Mouse (Mus musculus) kidney, embryonic 15.5 days (tissue): Measurements from ENCODE around the gene Rfx5. TPM values are rescaled to one million over a fixed set of nuclear protein-coding genes. Genes with fewer than 3 reads are reported as not detected.
"Not testable (repeated sequence)": the region's sequence is repeated elsewhere in the genome, so short reads cannot be mapped to it uniquely, and the experiment has no call there.

Experiments
- ATAC-seq: fragments of 200-750 bp; cut with Nextera tagmentation; replicated peaks from 2 replicates; pipeline ENCODE4 v1.8.0; 2017; ENCODE audit warnings: moderate TSS enrichment; ENCODE audit not compliant: low FRiP score
- H3K27ac ChIP-seq: fragments of 300-500 bp; sonication (generic); 2 replicates; pipeline ENCODE4 v1.5.1; 2015; ENCODE audit warnings: mild to moderate bottlenecking, inconsistent platforms
- H3K27me3 ChIP-seq: fragments of 300-500 bp; sonication (generic); 2 replicates; pipeline ENCODE4 v1.6.1; 2015; ENCODE audit warnings: inconsistent platforms
- H3K36me3 ChIP-seq: fragments of 300-500 bp; sonication (generic); 2 replicates; pipeline ENCODE4 v1.6.1; 2015; ENCODE audit warnings: inconsistent platforms
- H3K4me1 ChIP-seq: fragments of 300-500 bp; sonication (generic); 2 replicates; pipeline ENCODE4 v1.6.1; 2015; ENCODE audit warnings: inconsistent platforms
- H3K4me2 ChIP-seq: fragments of 300-500 bp; sonication (generic); 2 replicates; pipeline ENCODE4 v1.6.1; 2015; ENCODE audit warnings: moderate library complexity, mild to moderate bottlenecking, inconsistent platforms
- H3K4me3 ChIP-seq: fragments of 300-500 bp; sonication (generic); replicated peaks from 2 replicates; pipeline ENCODE4 v1.5.1; 2015; ENCODE audit warnings: mild to moderate bottlenecking, inconsistent platforms
- H3K9ac ChIP-seq: fragments of 300-500 bp; sonication (generic); 2 replicates; pipeline ENCODE4 v1.6.1; 2015; ENCODE audit warnings: mild to moderate bottlenecking, inconsistent platforms
- H3K9me3 ChIP-seq: fragments of 300-500 bp; sonication (generic); replicated peaks from 2 replicates; pipeline ENCODE4 v1.6.1; 2016; ENCODE audit warnings: inconsistent platforms
- WGBS: fragments of 180-500 bp; shearing (Covaris S2); methylation state at CpG from one replicate; pipeline ENCODE4 v1.1.7; 2015; ENCODE audit warnings: mixed read lengths; 5-methylcytosine and 5-hydroxymethylcytosine counted together
- polyA plus RNA-seq: library from polyadenylated mRNA; unstranded; fragments of >200 nt; fragmentation: Nextera tagmentation; extraction: Ambion mirVana; gene quantifications from 2 replicates; pipeline ENCODE4 v1.2.1, GENCODE M21; 2015

Rfx5 gene
- 8.9 and 10.8 TPM in 2 replicates for polyA plus RNA-seq

DNA sequence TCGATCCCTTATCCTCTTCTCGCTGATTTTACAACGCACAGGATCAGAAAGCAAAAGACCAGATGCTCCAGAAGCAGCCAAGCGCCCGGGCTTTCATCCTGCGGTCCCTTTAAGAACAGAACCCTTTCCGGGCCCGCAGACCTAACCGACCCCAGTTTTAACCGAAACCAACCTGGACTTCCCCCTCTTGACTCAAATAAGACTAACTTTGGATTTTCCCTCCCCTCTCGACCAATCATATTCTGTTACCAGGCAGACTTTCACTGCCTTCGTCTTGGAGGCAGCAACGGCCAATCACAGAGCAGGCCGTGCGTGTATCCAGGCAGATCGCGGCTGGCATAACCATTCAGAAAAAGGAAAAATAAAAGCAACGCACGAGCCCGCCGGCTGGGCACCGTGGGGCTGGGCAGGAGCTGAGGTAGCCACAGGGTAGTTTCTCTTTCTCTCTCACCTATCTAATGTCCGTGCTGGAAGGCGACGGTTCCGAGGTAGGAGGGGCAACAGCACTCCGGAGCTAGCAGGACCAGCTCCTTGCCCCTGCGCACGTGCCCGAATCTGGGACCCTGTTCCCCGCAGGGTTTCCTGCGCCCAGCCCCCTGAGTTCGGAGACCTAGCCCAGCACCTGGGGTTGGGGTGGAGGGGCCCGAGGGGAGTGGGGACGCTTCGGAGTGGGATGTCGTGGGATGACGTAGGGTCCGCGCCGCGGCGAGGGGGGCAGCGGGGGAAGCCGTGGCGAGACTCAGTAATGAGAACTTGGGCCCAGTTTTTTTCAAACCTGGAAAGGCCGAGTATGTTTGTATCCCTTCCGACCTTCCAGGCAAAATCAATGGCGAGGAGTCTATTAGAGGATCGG is at the start of gene Rfx5:
Gene Rfx5 (plus strand): TSS at position 312 of the 853 bp plus-strand sequence.
- no peaks in the 10 kb centered on the region for H3K27me3 ChIP-seq
- peak; percentile 98 for ATAC-seq
- no peaks in the 10 kb centered on the region for H3K9me3 ChIP-seq
- under 1% methylated on average over 50 of the region's 50 CpGs for WGBS
- peak within 1 kb of the TSS; percentile 76 for H3K4me2 ChIP-seq
- H3K27ac ChIP-seq, result peak within 1 kb of the TSS; percentile 96
- H3K36me3 ChIP-seq, result peaks cover 37% of the 10 kb centered on the region
- peak within 1 kb of the TSS; percentile 85 for H3K4me3 ChIP-seq
- H3K9ac ChIP-seq, result peak within 1 kb of the TSS; percentile 87
- peaks cover 24% of the 10 kb centered on the region for H3K4me1 ChIP-seq

DNA sequence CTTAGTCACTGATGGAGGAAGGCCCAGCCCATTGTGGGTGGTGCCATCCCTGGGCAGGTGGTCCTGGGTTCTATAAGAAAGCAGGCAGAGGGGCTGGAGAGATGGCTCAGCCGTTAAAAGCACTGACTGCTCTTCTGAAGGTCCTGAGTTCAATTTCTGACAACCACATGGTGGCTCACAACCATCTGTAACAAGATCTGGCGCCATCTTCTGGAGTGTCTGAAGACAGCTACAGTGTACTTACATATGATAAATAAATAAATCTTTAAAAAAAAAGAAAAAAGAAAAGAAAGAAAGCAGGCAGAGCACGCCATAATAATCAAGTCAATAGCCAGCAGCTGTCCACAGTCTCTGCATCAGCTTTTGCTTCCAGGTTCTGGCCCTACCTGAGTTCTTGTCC is 49.1 kb upstream of the Rfx5 start:
- not testable (repeated sequence) for H3K9me3 ChIP-seq, H3K27me3 ChIP-seq, H3K27ac ChIP-seq, H3K9ac ChIP-seq, ATAC-seq, H3K36me3 ChIP-seq, H3K4me2 ChIP-seq, H3K4me3 ChIP-seq, H3K4me1 ChIP-seq
- WGBS, result 64% methylated on average over 3 of the region's 3 CpGs

DNA sequence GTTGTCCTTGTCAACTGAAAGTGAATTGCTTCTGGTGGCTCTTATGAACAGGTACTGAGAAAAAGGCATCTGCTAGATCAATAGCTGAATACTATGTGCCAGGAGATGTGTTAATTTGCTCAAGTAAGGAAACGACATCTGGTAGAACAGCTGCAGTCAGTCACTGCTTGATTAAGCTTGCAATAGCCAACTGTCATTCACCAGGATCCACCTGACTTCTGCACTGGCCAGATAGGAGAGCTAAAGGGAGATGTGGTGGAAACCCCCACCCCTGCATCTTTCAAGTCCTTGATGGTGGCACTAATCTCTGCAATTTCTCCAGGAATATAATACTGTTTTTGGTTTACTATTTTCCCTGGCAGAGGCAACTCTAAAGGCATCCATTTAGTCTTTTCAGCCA is 47.4 kb upstream of the Rfx5 start:
- no peaks in the 10 kb centered on the region for H3K9me3 ChIP-seq
- H3K4me1 ChIP-seq, result no peaks in the 10 kb centered on the region
- no peak for ATAC-seq
- no peak overlapping the region for H3K4me2 ChIP-seq
- no peaks in the 10 kb centered on the region for H3K36me3 ChIP-seq
- no peak overlapping the region for H3K27ac ChIP-seq
- H3K4me3 ChIP-seq, result no peak overlapping the region
- 46% methylated on average over 1 of the region's 1 CpGs for WGBS
- no peaks in the 10 kb centered on the region for H3K27me3 ChIP-seq
- no peak overlapping the region for H3K9ac ChIP-seq

DNA sequence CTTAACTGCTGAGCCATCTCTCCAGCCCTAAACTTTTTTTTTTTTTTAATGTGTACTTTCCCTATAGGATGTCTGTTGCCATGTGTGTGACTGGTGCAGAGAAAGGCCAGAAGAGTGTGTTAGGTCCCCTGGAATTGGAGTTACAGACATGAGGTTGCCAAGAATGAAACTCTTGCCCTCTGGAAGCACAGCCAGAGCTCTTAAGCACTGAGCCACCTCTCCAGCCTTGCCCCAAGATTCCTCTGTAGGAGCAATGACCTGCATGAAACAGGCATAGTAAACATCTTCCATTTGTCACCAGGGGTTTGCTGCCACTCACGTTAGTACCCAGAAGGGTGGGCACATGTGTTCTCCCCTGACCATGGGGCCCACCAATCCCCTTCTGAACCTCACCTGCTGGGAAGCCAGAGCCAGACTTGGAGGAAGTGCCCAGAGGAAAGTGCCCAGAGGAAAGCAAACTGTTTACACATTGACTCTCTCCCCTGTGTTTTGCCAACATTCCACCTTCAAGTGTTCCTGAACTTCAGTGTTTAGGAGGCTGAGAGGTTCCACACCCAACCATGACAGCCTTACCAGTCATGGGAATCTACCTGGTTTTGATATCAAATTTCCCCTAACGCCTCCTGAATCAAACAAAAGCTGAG is 42.7 kb upstream of the Rfx5 start:
- H3K4me1 ChIP-seq, result no peaks in the 10 kb centered on the region
- H3K4me3 ChIP-seq, result no peak overlapping the region
- H3K27me3 ChIP-seq, result no peaks in the 10 kb centered on the region
- H3K27ac ChIP-seq, result no peak overlapping the region
- H3K9me3 ChIP-seq, result no peaks in the 10 kb centered on the region
- no peak overlapping the region for H3K9ac ChIP-seq
- no peak for ATAC-seq
- no peak overlapping the region for H3K4me2 ChIP-seq
- 72% methylated on average over 2 of the region's 2 CpGs for WGBS
- no peaks in the 10 kb centered on the region for H3K36me3 ChIP-seq

DNA sequence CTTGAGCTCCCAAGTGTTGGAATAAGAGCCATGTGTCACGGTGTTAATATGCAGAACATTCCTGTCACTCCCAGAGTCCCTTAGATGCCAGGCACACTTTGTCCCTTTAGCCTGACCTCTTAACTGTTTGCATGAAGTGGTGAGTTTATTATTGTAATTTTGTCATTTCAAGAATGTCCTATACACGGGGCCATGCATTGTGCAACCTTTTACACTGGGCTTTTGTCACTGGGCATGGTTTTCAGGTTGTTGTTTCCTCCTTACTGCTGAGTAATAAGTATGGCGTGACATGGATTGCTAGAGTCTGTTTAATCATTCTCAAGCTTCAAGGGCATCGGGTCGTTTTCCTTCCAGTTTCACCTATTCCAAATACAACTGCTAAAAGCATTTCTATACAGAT is 40.1 kb upstream of the Rfx5 start:
- WGBS, result 47% methylated on average over 5 of the region's 5 CpGs
- no peaks in the 10 kb centered on the region for H3K27me3 ChIP-seq
- H3K4me3 ChIP-seq, result no peak overlapping the region
- peaks cover 11% of the 10 kb centered on the region for H3K4me1 ChIP-seq
- ATAC-seq, result no peak
- H3K9ac ChIP-seq, result no peak overlapping the region
- H3K9me3 ChIP-seq, result no peaks in the 10 kb centered on the region
- no peak overlapping the region for H3K4me2 ChIP-seq
- H3K36me3 ChIP-seq, result no peaks in the 10 kb centered on the region
- no peak overlapping the region for H3K27ac ChIP-seq

DNA sequence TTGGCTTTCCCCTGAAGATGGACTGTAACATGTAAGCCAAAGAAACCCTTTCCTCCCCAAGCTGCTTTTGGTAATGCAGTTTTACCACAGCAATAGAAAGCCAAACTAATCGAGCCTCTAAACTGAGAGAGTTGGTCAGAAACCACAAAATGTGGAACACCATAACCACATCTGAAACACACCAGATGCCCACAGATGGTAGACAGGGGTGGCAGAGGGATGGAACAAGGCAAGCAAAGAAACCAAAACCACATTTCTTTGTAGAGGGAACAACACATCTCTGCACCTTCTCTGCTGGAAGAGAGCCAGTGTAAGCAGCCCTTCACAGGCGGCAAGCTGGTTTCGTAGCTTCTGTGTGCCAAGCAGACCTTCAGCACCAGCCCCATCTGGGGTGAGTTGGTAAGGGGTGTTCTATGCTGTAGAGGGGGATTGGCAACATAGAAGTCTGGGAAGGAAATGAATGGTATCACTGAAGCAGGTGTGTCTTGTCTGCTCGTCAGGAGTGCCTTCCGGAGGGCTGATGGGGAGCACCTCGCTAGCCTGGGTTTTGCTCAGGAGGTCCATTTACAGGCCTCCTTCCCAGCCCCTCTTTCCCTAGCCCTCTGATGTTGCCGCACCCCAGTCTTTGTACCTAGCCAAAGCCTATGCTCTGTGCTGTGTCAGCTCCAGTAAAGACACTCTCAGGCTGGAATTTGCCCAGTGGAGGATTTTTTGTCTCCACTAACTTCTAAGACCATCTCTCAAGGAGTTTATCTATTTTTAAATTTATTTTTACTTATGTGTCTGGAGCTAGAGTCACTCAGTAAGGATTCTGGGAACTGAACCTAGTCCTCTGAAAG is 37.8 kb upstream of the Rfx5 start:
- H3K4me1 ChIP-seq, result peaks cover 11% of the 10 kb centered on the region
- no peaks in the 10 kb centered on the region for H3K27me3 ChIP-seq
- H3K4me3 ChIP-seq, result no peak overlapping the region
- WGBS, result 77% methylated on average over 7 of the region's 7 CpGs
- H3K36me3 ChIP-seq, result no peaks in the 10 kb centered on the region
- no peak for ATAC-seq
- H3K9ac ChIP-seq, result no peak overlapping the region
- H3K4me2 ChIP-seq, result no peak overlapping the region
- no peak overlapping the region for H3K27ac ChIP-seq
- H3K9me3 ChIP-seq, result no peaks in the 10 kb centered on the region

DNA sequence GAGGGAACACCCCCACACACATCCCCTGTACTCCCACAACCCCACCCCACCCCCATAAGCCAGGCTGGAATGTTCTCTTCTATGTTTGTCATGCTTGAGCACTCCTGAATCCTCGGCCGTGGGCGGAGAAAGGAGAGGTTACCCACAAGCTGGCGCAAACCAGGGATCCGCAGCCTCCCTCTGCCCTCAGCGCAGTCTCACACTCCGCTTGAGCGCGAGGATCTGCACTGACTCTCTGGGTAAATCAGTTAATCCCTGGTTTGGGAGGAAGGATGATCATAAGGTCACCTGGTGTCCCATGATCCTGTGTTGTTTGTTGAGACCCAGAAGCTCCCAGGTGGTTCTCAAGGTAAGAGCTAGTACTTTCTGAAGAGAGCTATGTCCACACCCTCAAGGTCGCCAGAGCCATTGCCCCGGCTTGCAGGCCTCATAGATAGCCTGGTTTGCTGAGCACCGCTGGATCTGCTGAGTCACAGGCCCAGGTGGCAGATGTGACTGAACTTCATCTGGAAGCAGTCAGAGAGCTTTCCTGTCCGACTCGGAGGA is 36.0 kb upstream of the Rfx5 start:
- no peaks in the 10 kb centered on the region for H3K36me3 ChIP-seq
- peak overlapping the region; percentile 76 for H3K27ac ChIP-seq
- H3K27me3 ChIP-seq, result no peaks in the 10 kb centered on the region
- H3K4me2 ChIP-seq, result peak overlapping the region; percentile 13
- WGBS, result 35% methylated on average over 14 of the region's 14 CpGs
- no peak overlapping the region for H3K4me3 ChIP-seq
- H3K9ac ChIP-seq, result no peak overlapping the region
- ATAC-seq, result peak; percentile 92
- peaks cover 11% of the 10 kb centered on the region for H3K4me1 ChIP-seq
- H3K9me3 ChIP-seq, result no peaks in the 10 kb centered on the region

DNA sequence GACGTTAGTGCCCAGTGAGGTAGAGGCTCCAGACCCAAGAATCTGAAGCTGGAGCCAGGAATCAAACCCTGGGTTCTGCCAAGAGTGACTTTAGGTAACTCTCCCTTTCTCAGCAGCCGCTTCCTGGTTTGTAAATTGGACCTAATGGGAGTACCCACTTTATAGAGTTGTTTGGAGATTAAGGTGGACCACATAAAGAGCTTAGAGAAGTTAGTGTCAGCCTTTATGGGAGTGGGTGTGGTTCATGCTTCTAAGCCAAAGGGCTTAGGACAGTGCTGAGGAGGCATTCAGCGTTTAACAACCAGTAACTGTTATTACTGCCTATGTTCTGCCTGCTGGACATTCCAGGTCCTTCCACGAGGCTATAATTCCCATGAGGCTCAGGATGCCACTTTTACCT is 35.0 kb upstream of the Rfx5 start:
- H3K4me1 ChIP-seq, result peaks cover 11% of the 10 kb centered on the region
- H3K9ac ChIP-seq, result no peak overlapping the region
- no peaks in the 10 kb centered on the region for H3K36me3 ChIP-seq
- no peak overlapping the region for H3K27ac ChIP-seq
- no peak overlapping the region for H3K4me2 ChIP-seq
- no peaks in the 10 kb centered on the region for H3K9me3 ChIP-seq
- H3K27me3 ChIP-seq, result no peaks in the 10 kb centered on the region
- no peak for ATAC-seq
- no peak overlapping the region for H3K4me3 ChIP-seq
- WGBS, result 57% methylated on average over 4 of the region's 4 CpGs

DNA sequence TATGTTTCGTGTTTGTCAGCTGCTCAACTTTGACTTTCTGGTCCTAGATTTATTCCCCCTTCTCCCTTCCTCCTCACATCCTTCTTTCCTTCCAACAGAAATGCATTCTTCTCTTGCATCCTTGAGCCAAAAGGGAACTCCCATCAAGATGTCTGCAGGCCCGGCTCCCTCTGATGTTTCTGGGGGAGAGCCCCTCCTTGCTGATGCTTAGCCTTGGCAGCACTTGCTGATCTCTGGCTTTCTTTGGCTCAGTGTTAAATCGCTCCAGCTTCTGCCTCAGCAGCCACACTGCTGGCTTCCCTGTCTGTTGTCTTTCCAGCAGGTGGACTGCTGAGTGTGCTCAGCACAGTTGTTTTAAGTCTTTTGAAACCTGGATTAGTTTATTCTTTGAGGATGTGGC is 32.8 kb upstream of the Rfx5 start:
- Histone ChIP-seq H3K4me3 (no peak overlapping the region), H3K4me2 (no peak overlapping the region), H3K27me3 (no peaks in the 10 kb centered on the region), H3K9ac (no peak overlapping the region), H3K27ac (no peak overlapping the region), H3K9me3 (no peaks in the 10 kb centered on the region), H3K4me1 (peaks cover 11% of the 10 kb centered on the region), H3K36me3 (no peaks in the 10 kb centered on the region)
- 42% methylated on average over 3 of the region's 3 CpGs for WGBS
- ATAC-seq, result no peak

DNA sequence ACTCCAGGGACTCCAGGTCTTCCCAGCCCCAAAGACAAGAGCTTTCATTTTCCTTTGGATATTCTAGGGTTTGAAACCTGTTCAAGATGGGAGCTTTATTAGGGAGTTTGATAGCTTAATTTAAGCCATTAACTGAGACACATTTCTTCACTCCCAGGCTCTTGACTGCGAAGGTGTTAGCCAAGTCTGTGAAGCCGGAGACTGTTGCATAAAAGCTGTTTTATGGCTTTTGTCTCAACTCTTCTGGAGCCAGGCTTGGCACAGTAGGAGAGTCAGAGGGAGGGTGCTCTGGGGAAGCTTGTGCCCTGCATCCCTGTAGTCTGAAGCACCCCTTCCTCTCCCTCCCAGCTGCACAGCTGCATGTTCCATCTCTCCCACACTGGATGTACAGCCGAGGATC is 31.5 kb upstream of the Rfx5 start:
- Histone ChIP-seq H3K9ac (no peak overlapping the region), H3K4me2 (no peak overlapping the region), H3K4me1 (peaks cover 10% of the 10 kb centered on the region), H3K36me3 (no peaks in the 10 kb centered on the region), H3K9me3 (no peaks in the 10 kb centered on the region), H3K27ac (no peak overlapping the region), H3K4me3 (no peak overlapping the region), H3K27me3 (no peaks in the 10 kb centered on the region)
- 27% methylated on average over 3 of the region's 3 CpGs for WGBS
- ATAC-seq, result no peak

DNA sequence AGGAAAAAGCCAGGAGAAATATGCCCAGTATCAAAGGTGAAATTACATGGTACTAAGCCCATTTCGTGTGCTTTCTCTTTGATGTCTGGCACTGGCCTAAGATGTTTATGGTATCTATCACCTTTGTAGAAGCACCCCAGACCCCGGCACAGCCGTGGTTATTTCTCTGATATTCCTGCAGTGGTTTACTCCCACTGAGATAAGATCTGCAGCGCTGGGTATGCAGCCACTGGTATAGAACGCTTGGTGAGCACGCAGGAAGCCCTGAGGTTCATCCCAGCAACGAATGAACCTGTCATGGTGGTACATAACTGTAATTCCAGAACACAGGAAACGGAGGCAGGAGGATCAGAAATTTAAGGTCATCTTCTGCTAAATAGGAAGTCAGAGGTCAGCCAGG is 29.2 kb upstream of the Rfx5 start:
- Histone ChIP-seq H3K9me3 (no peaks in the 10 kb centered on the region), H3K27ac (no peak overlapping the region), H3K4me2 (no peak overlapping the region), H3K36me3 (no peaks in the 10 kb centered on the region), H3K4me1 (no peaks in the 10 kb centered on the region), H3K4me3 (no peak overlapping the region), H3K27me3 (no peaks in the 10 kb centered on the region), H3K9ac (no peak overlapping the region)
- 28% methylated on average over 8 of the region's 8 CpGs for WGBS
- no peak for ATAC-seq

DNA sequence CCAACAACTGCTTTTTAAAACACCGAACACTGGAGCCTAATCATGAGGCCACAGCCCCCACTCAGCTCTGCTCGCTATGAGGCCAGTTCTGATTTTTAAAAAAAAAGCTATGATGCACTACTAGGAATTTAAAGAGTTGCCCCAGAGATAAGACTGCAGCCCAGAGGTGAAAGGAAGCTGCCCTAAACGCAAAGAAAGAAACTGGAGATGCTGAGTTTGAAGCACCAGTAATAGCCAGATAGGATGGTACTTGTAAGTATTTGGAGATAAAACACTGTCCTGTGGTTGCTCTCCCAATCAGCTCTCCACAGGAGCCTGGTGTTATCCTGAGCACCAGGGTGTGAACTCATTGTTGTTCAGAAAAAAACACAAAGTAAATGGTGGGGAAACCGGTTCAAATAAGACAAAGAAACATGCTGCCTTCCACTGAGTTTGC is 27.6 kb upstream of the Rfx5 start:
- not testable (repeated sequence) for ATAC-seq, H3K4me1 ChIP-seq, H3K9ac ChIP-seq, H3K4me2 ChIP-seq, H3K36me3 ChIP-seq, H3K27ac ChIP-seq, H3K27me3 ChIP-seq, H3K4me3 ChIP-seq, H3K9me3 ChIP-seq
- WGBS, result 37% methylated on average over 4 of the region's 4 CpGs
